Mouse (Mus musculus) erythroblast, embryonic 14.5 days (primary cell): ENCODE data around the gene Sipa1l3.

Experiments used
- GATA1 ChIP-seq: IDR thresholded peaks from 2 replicates; pipeline ENCODE4 v1.6.1; 2012; ENCODE audit warnings: low read length, inconsistent platforms, mixed read lengths
- TAL1 ChIP-seq: IDR thresholded peaks from 3 replicates; pipeline ENCODE4 v1.6.1; 2012; ENCODE audit warnings: low read length, inconsistent platforms, mixed read lengths

DNA sequence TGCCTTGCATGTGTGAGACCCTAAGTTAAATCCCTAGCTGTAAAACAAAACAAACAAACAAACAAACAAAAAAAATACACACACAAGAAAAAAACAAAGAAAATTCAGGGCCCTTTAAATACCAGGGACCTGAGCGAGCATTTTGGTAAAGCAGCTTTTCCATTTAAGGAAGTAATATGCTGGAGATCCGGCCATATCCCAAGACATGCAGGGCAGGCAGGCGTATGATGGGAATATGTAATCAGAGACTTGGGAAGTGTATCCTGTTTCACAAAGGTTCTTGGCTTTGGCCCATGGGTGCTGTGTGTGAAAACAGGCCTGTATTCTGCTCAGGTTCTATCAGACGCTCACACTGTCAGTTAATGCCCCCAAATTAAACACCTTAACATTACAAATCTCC, 240.9 kb downstream of the Sipa1l3 start:
- TF ChIP-seq TAL1 (no peak), GATA1 (no peak)
